ENCODE assay signal across 10 mouse cellular contexts in genomic region chr3:115968745-115969530, GRCm38 (mm10). TPM values are rescaled to one million over a fixed set of nuclear protein-coding genes. Genes with fewer than 3 reads are reported as not detected.
DNase-seq lines count a peak whose midpoint lies in the region; ATAC-seq lines count a peak whose summit lies in the region.
"Had no signal": no experiment of that assay in that cellular context is flagged by ENCODE, and none has a peak within 500 bp of the region (broad histone marks: within the 10 kb centered on the region; RNA-seq: fewer than 3 reads in every experiment).

No protein-coding gene starts in this region.

- H3K27ac ChIP-seq in forebrain, embryonic 15.5 days (replicated peaks) = no peak overlapping the region
- no peak overlapping the region for H3K27ac ChIP-seq in forebrain, embryonic 11.5 days (ENCODE audit: low read depth, low read length)
- no peak overlapping the region for H3K27ac ChIP-seq in neural tube, embryonic 12.5 days

- peaks cover 23% of the 10 kb centered on the region; the same call in 1 of the 2 replicates for H3K36me3 ChIP-seq in forebrain, embryonic 15.5 days
- H3K36me3 ChIP-seq in forebrain, embryonic 11.5 days (ENCODE audit: control insufficient read depth, insufficient read depth, low read length) = no peaks in the 10 kb centered on the region
- peaks cover 24% of the 10 kb centered on the region; the same call in 1 of the 2 replicates for H3K36me3 ChIP-seq in neural tube, embryonic 12.5 days

- H3K4me1 ChIP-seq in forebrain, embryonic 15.5 days = 0 out of 2 replicates have a peak, but pooled peaks cover 6% of the 10 kb centered on the region
- no peaks in the 10 kb centered on the region for H3K4me1 ChIP-seq in forebrain, embryonic 11.5 days (replicated peaks; ENCODE audit: control insufficient read depth, insufficient read depth, low read length)
- H3K4me1 ChIP-seq in neural tube, embryonic 12.5 days = no peaks in the 10 kb centered on the region

- no peak for DNase-seq in forebrain, embryonic 11.5 days (ENCODE audit: low spot score)
- DNase-seq in ovary, adult 18-20 months (ENCODE audit: low spot score) = peak; percentile 10
- no peak for DNase-seq in ovary, postnatal 10 days (ENCODE audit: low spot score)
- DNase-seq in gastrocnemius, postnatal 25 days = peak; percentile 72
- DNase-seq in thymus, postnatal 25 days = no peak
- no peak for DNase-seq in spleen, adult 18-20 months
- DNase-seq: cerebellum, adult 9-11 months; heart, adult 18-20 months had no signal

- no peak overlapping the region for H3K9ac ChIP-seq in forebrain, embryonic 15.5 days (replicated peaks)
- H3K9ac ChIP-seq in forebrain, embryonic 11.5 days (ENCODE audit: low read length) = no peak overlapping the region
- H3K9ac ChIP-seq in neural tube, embryonic 12.5 days = no peak overlapping the region

- ATAC-seq in forebrain, embryonic 15.5 days (replicated peaks) = peak; percentile 83
- ATAC-seq in forebrain, embryonic 11.5 days (replicated peaks; ENCODE audit: low FRiP score) = no peak
- ATAC-seq in neural tube, embryonic 12.5 days (ENCODE audit: low FRiP score, low read depth) = peak; percentile 74; the same call in 1 of the 2 replicates

- no peak overlapping the region for H3K4me2 ChIP-seq in forebrain, embryonic 15.5 days (replicated peaks)
- H3K4me2 ChIP-seq in forebrain, embryonic 11.5 days (ENCODE audit: low read depth, low read length, severe bottlenecking) = no peak overlapping the region
- no peak overlapping the region for H3K4me2 ChIP-seq in neural tube, embryonic 12.5 days (replicated peaks)

- no peaks in the 10 kb centered on the region for H3K27me3 ChIP-seq in forebrain, embryonic 15.5 days
- H3K27me3 ChIP-seq in forebrain, embryonic 11.5 days (ENCODE audit: control insufficient read depth, insufficient read depth, low read length) = no peaks in the 10 kb centered on the region
- H3K27me3 ChIP-seq in neural tube, embryonic 12.5 days (replicated peaks) = no peaks in the 10 kb centered on the region

- H3K4me3 ChIP-seq in forebrain, embryonic 15.5 days = no peak overlapping the region
- H3K4me3 ChIP-seq in forebrain, embryonic 11.5 days (ENCODE audit: low read depth, low read length) = no peak overlapping the region
- no peak overlapping the region for H3K4me3 ChIP-seq in neural tube, embryonic 12.5 days

- H3K9me3 ChIP-seq in forebrain, embryonic 15.5 days = no peaks in the 10 kb centered on the region
- no peaks in the 10 kb centered on the region for H3K9me3 ChIP-seq in forebrain, embryonic 11.5 days (ENCODE audit: control insufficient read depth, low read length)
- H3K9me3 ChIP-seq in neural tube, embryonic 12.5 days = no peaks in the 10 kb centered on the region

- WGBS in forebrain, embryonic 15.5 days = 75% methylated on average over 10 of the region's 10 CpGs
- 87% methylated on average over 10 of the region's 10 CpGs for WGBS in forebrain, embryonic 11.5 days
- 85% methylated on average over 10 of the region's 10 CpGs for WGBS in neural tube, embryonic 12.5 days

RNA-seq across cellular contexts. Expression of gene Slc30a7, which starts 38.3 kb away (rescaled TPM):
- polyA plus RNA-seq in forebrain, embryonic 15.5 days (2015; fragmentation: Nextera tagmentation; extraction: Ambion mirVana) = 16.6 and 20.7 TPM in 2 replicates
- polyA plus RNA-seq in forebrain, embryonic 11.5 days (2014; fragmentation: Nextera tagmentation; extraction: Ambion mirVana) = 28.0 and 31.0 TPM in 2 replicates
- total RNA-seq in gastrocnemius, postnatal 25 days (2021) = 1 to 10 TPM; 7.4 to 8.9 TPM
- polyA plus RNA-seq in neural tube, embryonic 12.5 days (2016; fragmentation: Nextera tagmentation; extraction: Ambion mirVana) = 15.8 and 20.7 TPM in 2 replicates

RNA-seq across cellular contexts. Expression of gene Extl2, which starts 38.3 kb away (rescaled TPM):
- 23.4 and 24.6 TPM in 2 replicates for polyA plus RNA-seq in forebrain, embryonic 15.5 days (2015; fragmentation: Nextera tagmentation; extraction: Ambion mirVana)
- 23.4 and 24.5 TPM in 2 replicates for polyA plus RNA-seq in forebrain, embryonic 11.5 days (2014; fragmentation: Nextera tagmentation; extraction: Ambion mirVana)
- 1 to 10 TPM; 8.7 to 8.8 TPM for total RNA-seq in gastrocnemius, postnatal 25 days (2021)
- 30.5 and 31.5 TPM in 2 replicates for polyA plus RNA-seq in neural tube, embryonic 12.5 days (2016; fragmentation: Nextera tagmentation; extraction: Ambion mirVana)

Comparison
In these comparisons a context has a peak if more than half of its experiments do, and no peak if none do; other contexts are left out.
1. DNase-seq: peak in ovary, adult 18-20 months (single experiment) and gastrocnemius, postnatal 25 days (single experiment); none in forebrain, embryonic 11.5 days (single experiment), ovary, postnatal 10 days (single experiment), thymus, postnatal 25 days (single experiment) and spleen, adult 18-20 months (0 of 2).